Mouse (Mus musculus) adrenal gland, postnatal 25 days (tissue): ENCODE results near the gene Sun1. TPM values are rescaled to one million over a fixed set of nuclear protein-coding genes. Genes with fewer than 3 reads are reported as not detected.

Source experiments
- DNase-seq: peaks from one replicate; pipeline ENCODE4 v3.0.0; 2021; ENCODE audit warnings: mixed read lengths
- total RNA-seq: library from RNA; stranded (reverse); gene quantifications from 2 replicates; pipeline ENCODE4 v1.2.3, GENCODE M21; 2021

Gene Sun1
- total RNA-seq, 1 experiment from 2014 or later, result 109 TPM

GRCm38 (mm10) chr5:139251736-139252080, 51.3 kb downstream of the Sun1 start:
- no peak for DNase-seq

DNA sequence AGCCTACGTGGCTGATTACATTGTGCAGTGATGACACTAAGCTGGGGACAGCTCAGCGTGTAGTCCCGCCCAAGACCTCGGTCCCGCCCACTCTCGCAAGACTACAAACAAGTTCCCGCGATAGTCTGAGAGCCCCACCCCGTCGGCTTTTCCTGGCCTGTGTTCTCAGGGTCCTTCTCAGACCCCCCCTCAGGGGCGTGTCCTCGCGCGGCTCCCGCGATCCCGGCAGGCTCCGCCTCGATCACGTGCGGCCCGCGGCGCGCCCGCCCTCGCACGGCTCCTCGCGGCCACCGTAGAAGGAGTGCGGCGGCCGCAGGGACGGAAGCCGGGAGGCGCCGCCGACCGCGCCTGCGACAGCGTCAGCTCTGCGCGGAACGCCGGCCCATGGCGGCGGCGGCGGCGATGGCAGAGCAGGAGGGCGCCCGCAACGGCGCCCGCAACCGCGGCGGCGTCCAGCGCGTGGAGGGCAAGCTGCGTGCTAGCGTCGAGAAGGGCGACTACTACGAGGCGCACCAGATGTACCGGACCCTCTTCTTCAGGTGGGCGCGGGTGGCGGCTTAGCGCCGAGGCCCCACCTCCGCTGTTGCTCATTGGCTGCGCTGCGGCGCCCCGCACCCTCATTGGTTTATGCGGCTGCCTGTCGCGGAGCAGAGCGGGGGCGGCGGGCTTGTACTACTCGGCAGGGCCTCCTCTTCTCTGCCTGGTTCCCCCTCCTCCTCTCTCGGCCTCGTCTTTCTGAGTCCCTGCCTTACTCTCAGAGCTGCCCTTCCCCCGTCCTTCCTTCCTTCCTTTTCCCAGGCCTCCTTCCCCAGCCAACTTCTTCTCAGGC, 51.9 kb downstream of the Sun1 start, which contains the start of gene Get4:
Gene Get4, plus strand, starts transcription at position 244 of the 829 bp plus-strand sequence.
- peak; percentile 99 for DNase-seq

- no peak for DNase-seq
These were observed 52.4 kb downstream of the Sun1 start for GRCm38 (mm10) chr5:139252910-139253245.

GRCm38 (mm10) chr5:139253301-139253741, 52.9 kb downstream of the Sun1 start:
- DNase-seq, result peak; percentile 51

- no peak for DNase-seq
These were observed 54.5 kb downstream of the Sun1 start for GRCm38 (mm10) chr5:139254938-139255337.

GRCm38 (mm10) chr5:139255777-139256176, 55.3 kb downstream of the Sun1 start:
- no peak for DNase-seq

GRCm38 (mm10) chr5:139256211-139256765, 55.9 kb downstream of the Sun1 start:
- DNase-seq, result no peak

DNA sequence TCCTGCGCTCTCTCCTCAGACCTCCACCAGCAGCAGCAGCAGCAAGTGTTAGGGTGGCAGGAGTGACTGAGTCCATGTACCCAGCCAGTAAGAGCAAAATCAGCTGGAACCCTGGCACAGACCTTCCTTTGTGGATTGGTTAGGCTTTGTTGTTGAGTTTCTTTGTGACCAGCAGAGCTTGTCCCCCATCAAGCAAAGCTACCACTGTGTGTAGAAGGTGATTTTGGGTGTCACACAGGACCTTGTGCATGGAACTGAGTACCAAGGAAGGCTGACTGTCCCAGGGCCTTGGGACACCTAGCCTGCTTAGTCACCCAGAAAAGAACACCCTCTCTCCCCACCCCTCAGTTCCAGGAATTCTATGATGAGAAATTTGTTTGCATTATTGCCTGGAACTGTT, 56.8 kb downstream of the Sun1 start:
- no peak for DNase-seq

- no peak for DNase-seq
These were observed 57.4 kb downstream of the Sun1 start for GRCm38 (mm10) chr5:139257818-139258217.

GRCm38 (mm10) chr5:139258371-139259035, 58.1 kb downstream of the Sun1 start:
- DNase-seq, result no peak

DNA sequence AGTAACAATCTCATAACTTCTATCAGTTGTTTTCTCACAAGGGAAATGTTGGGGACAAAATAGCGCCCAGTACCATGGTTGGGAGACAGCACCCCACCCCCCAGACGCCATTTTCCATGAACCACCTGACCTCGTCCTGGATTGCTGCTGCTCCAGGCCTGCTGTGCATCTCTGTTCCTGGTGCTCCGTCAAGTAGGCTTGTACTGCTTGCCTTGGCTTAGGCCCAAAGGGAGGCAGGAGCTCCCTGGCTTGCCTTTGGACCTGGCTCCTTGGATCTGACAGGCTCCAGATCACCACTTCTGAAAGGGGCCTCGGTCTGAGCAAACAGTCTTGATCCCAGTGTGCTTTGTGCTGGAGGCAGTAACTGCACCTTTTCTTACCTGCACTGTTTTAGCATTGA, 59.4 kb downstream of the Sun1 start:
- DNase-seq, result no peak

DNA sequence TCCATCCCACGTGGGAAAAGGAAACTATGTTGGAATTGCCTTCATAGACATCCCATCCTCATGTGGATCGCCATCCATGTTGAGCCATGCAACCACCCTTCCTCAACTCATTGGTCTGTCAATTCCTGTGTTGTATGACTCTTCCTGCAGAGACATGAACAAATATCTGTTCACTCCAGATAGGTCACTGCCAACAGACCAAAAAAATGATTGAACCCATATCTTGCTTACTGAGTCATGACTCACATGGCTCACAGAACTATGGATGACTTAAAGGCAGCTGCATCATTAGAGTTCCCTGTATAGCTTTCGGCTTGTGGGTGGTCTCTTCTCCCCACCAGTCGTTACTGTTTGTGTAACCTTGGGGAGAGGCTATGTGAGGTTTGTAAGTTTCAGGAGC, 61.0 kb downstream of the Sun1 start:
- DNase-seq, result no peak

GRCm38 (mm10) chr5:139267661-139268060, 67.2 kb downstream of the Sun1 start:
- no peak for DNase-seq

- peak; percentile 72 for DNase-seq
These were observed 70.5 kb downstream of the Sun1 start for GRCm38 (mm10) chr5:139270806-139271521.

DNA sequence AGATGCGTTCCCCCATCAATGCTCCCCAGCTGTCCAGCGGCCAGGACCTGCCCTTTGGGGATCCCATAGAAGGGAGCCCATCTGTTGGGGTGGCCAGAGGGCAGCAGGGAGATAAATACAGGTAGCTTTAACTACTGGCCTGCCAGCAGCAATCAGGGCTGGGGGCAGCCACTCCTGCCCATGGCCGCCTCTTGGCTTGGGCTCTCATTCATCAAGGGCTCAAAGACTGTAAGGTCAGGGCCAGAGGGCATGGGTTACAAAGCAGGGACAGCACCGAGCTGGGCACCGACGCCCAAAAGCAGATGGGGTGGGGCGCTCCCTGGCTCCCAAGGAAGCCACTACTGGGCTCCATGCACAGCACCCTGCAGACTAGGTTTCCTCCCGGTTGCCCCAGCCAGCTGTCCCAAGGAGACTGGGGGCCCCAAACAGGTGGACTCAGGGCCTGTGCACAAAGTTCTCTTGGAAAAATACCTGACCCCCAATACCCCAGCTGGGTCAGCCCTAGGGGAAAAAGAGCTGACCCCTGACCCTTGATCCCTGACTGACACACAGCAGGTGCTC, 71.6 kb downstream of the Sun1 start:
- DNase-seq, result no peak

DNA sequence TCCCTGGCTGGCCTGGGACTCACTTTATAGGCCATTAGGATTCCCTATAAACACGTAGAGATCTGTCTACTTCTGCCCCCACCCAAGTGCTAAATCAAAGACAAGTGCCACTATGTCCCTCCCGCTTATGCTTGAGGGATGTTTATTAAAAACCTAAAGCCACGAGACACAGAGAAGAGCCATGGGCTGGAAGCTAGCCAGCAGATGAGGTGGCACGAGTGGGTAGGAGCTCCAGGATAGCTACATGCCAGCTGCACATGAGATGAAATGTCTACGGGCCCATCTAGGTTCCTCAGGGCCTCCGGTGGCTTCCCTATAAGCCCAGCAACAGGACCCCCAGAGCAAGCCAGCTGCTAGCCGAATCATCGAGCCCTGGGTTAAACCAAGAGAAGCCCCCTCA, 76.8 kb downstream of the Sun1 start:
- peak; percentile 46 for DNase-seq

GRCm38 (mm10) chr5:139281373-139282112, 81.1 kb downstream of the Sun1 start:
- no peak for DNase-seq

GRCm38 (mm10) chr5:139282191-139282590, 81.8 kb downstream of the Sun1 start:
- DNase-seq, result peak; percentile 88

DNA sequence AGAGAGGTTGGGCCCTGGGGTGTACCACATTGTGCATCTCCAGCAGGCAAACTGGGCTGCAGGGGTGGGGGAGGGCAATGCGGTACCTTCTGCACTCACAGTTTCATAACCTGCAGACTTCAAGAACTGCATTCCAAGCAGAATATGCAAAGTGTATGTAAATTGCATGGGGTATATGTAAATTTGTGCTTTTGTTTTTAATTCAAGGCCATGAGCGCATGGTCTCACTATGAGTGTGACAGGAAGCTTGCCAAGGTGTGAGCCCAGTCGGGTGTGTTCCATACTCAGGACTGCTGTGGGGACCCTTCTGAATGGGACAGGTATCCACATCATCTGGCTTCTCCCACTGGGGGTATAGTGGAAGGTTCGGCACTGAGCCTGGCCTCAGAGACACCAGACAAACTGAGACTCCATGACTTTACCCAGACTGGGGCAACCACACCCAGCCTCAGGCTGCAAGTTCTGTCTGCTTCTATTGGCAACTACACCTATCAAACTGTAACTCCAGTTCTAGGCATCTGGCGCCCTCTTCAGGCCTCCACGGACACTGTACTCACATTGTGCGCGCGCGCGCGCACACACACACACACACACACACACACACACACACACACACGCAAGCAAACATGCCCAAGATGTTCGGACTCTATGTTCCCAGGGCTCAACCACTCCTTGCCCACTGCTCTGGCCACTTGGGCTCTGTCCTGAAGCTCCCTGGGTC, 83.2 kb downstream of the Sun1 start:
- no peak for DNase-seq

DNA sequence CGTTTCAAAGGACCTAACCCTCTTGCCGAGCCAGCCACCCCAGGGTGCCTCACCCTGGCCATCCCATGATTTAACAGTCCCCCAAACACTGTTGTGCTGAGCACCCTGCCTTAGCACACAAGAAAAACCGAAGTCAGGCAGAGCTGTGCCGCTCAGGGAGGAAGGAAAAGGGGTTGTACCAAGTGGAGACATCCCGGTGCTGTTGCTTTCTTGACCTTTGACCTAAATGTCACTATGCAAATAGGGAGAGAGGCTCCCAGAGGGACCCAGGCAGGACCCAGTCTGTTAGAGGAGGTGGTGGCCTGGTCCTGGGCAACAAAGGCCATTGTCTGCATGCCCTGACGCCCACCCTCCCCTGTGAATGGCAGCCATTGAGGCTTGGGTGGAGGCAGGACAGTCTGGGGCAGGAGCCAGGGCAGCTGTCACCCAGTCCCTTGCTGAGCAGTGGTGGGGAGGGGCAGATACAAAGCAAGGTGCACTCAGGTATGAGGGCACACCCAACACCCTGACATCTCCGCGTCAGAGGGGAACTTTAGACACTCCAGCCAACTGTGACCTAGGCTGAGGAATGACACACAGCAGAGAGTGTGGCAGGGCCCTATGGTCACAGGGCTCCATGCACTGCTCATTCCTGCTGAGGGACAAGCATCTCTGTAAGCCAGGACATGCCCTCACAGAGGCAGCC, 85.1 kb downstream of the Sun1 start:
- no peak for DNase-seq
